Mouse (Mus musculus) right cerebral cortex, postnatal 10 days (tissue): ENCODE measurements around the gene Naa11.

ENCODE experiments used
- DNase-seq, 2 experiments: peaks; one replicate each; pipeline ENCODE4 v3.0.0; 2021; ENCODE audit warnings: low spot score in 2 of 2

Gene Naa11

GRCm38 (mm10) chr5:97345129-97345528 is 47.0 kb downstream of the Naa11 start:
- no peak for DNase-seq

DNA sequence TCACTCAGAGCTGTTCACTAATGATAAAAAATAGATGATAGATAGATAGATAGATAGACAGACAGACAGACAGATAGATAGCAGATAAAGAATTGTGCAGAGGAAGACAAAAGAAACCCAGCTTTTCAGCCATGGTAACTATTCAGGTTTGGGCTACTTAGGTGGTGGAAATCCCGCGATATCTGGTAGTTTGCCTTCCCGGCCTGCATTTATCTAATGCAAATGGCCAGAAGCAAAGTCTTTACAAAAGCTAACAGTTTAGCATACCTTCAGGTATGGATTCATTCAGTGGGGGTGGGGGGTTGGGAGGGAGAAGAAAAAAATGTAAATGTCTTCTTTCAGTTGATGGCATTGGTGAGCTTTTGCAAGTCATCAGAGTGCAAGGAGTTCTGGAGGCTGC is 48.0 kb downstream of the Naa11 start:
- no peak for DNase-seq

GRCm38 (mm10) chr5:97334794-97335193 is 57.4 kb downstream of the Naa11 start:
- no peak for DNase-seq
